Mouse (Mus musculus) cerebellum, adult 2 months (tissue): Measurements from ENCODE around the gene Tec. TPM values are rescaled to one million over a fixed set of nuclear protein-coding genes. Genes with fewer than 3 reads are reported as not detected.

Experiments used
- DNase-seq, 2 experiments: peaks; one replicate each; pipeline ENCODE4 v3.0.0; 2021
- H3K27ac ChIP-seq: fragments of 200-500 bp; 2 replicates; pipeline ENCODE4 v1.5.1; 2012; ENCODE audit warnings: low read length, control low read depth, inconsistent platforms; ENCODE audit not compliant: insufficient read depth
- H3K27me3 ChIP-seq: fragments of 200-500 bp; 2 replicates; pipeline ENCODE4 v1.6.1; 2012; ENCODE audit warnings: inconsistent platforms, mild to moderate bottlenecking, low read length, moderate library complexity; ENCODE audit not compliant: control insufficient read depth, insufficient read depth
- H3K4me1 ChIP-seq: fragments of 200-500 bp; 2 replicates; pipeline ENCODE4 v1.6.1; 2011; ENCODE audit warnings: low read length; ENCODE audit not compliant: control insufficient read depth, insufficient read depth
- H3K4me3 ChIP-seq: fragments of 200-500 bp; replicated peaks from 2 replicates; pipeline ENCODE3; 2011; ENCODE audit warnings: mild to moderate bottlenecking, low read depth, low read length, control low read depth; ENCODE audit not compliant: insufficient read depth
- CTCF ChIP-seq: fragments of 200-500 bp; IDR thresholded peaks from 2 replicates; pipeline ENCODE4 v1.5.1; 2011; ENCODE audit warnings: low read depth, mild to moderate bottlenecking, control low read depth, low read length, moderate library complexity, borderline replicate concordance; ENCODE audit not compliant: insufficient read depth
- POLR2A ChIP-seq: fragments of 200-500 bp; IDR thresholded peaks from 2 replicates; pipeline ENCODE4 v1.6.1; 2011; ENCODE audit warnings: low read length, control low read depth, borderline replicate concordance; ENCODE audit not compliant: insufficient read depth
- WGBS: fragments of 180-500 bp; shearing (Covaris S2); methylation state at CpG from one replicate; pipeline ENCODE4 v1.1.7; 2018; 5-methylcytosine and 5-hydroxymethylcytosine counted together
- polyA plus RNA-seq: library from polyadenylated mRNA; depleted of rRNA; stranded (reverse); fragments of >200 nt; gene quantifications from 2 replicates; pipeline ENCODE4 v1.2.3, GENCODE M21; 2012

The Tec gene
- polyA plus RNA-seq, 1 experiment, result 1.8 TPM

- WGBS, result 9% methylated on average over 2 of the region's 4 CpGs
- Histone ChIP-seq H3K27me3 (no peaks in the 10 kb centered on the region), H3K27ac (no peak overlapping the region)
These were observed 21.6 kb downstream of the Tec start for GRCm38 (mm10) chr5:72846712-72847111.

GRCm38 (mm10) chr5:72845928-72846630, 22.2 kb downstream of the Tec start:
- no peak for TF ChIP-seq CTCF
- no peak for TF ChIP-seq POLR2A
- H3K27me3 ChIP-seq, result no peaks in the 10 kb centered on the region
- peak overlapping the region; percentile 13; the same call in 1 of the 2 replicates for H3K27ac ChIP-seq
- no peak overlapping the region for H3K4me3 ChIP-seq
- WGBS, result 21% methylated on average over 9 of the region's 9 CpGs
- DNase-seq, result peak; percentile 80 to 92
- H3K4me1 ChIP-seq, result peaks cover 25% of the 10 kb centered on the region; the same call in 1 of the 2 replicates

More at GRCm38 (mm10) chr5:72846712-72847111, 21.6 kb downstream of the Tec start:
- TF ChIP-seq CTCF (no peak), POLR2A (no peak)
- peak in 1 of 2 experiments; percentile 26 for DNase-seq
- Histone ChIP-seq H3K4me3 (no peak overlapping the region), H3K4me1 (peaks cover 25% of the 10 kb centered on the region; the same call in 1 of the 2 replicates)

- Histone ChIP-seq H3K4me1 (peaks cover 25% of the 10 kb centered on the region; the same call in 1 of the 2 replicates), H3K27ac (no peak overlapping the region), H3K4me3 (no peak overlapping the region), H3K27me3 (no peaks in the 10 kb centered on the region)
- TF ChIP-seq POLR2A (no peak), CTCF (no peak)
- 84% methylated on average over 7 of the region's 7 CpGs for WGBS
- DNase-seq, result no peak
These were observed 23.3 kb downstream of the Tec start for GRCm38 (mm10) chr5:72844776-72845495.

- TF ChIP-seq POLR2A, result no peak
- no peak for TF ChIP-seq CTCF
- Histone ChIP-seq H3K27me3 (no peaks in the 10 kb centered on the region), H3K27ac (no peak overlapping the region), H3K4me3 (no peak overlapping the region), H3K4me1 (peaks cover 24% of the 10 kb centered on the region; the same call in 1 of the 2 replicates)
- WGBS, result 59% methylated on average over 2 of the region's 2 CpGs
- DNase-seq, result no peak
These were observed 24.0 kb downstream of the Tec start for GRCm38 (mm10) chr5:72844294-72844693.

GRCm38 (mm10) chr5:72839655-72840054, 28.6 kb downstream of the Tec start:
- Histone ChIP-seq H3K27me3 (no peaks in the 10 kb centered on the region), H3K27ac (no peak overlapping the region), H3K4me1 (no peaks in the 10 kb centered on the region), H3K4me3 (no peak overlapping the region)
- no peak for TF ChIP-seq CTCF
- no peak for DNase-seq
- WGBS, result 94% methylated on average over 3 of the region's 3 CpGs

GRCm38 (mm10) chr5:72838976-72839375, 29.3 kb downstream of the Tec start:
- TF ChIP-seq POLR2A (no peak), CTCF (no peak)
- WGBS, result 33% methylated on average over 2 of the region's 2 CpGs
- Histone ChIP-seq H3K4me3 (no peak overlapping the region), H3K4me1 (no peaks in the 10 kb centered on the region), H3K27ac (no peak overlapping the region), H3K27me3 (no peaks in the 10 kb centered on the region)
- no peak for DNase-seq

- no peak overlapping the region for H3K27ac ChIP-seq
- no peaks in the 10 kb centered on the region for H3K4me1 ChIP-seq
- no peak for TF ChIP-seq POLR2A
- no peak for TF ChIP-seq CTCF
- H3K4me3 ChIP-seq, result no peak overlapping the region
- no peaks in the 10 kb centered on the region for H3K27me3 ChIP-seq
- no peak for DNase-seq
- 96% methylated on average over 3 of the region's 3 CpGs for WGBS
These were observed 32.6 kb downstream of the Tec start for GRCm38 (mm10) chr5:72835656-72836055.
